Mouse (Mus musculus) CH12.LX (cell line): ENCODE results near the gene Ush2a. TPM values are rescaled to one million over a fixed set of nuclear protein-coding genes. Genes with fewer than 3 reads are reported as not detected.

Experiments
- DNase-seq: peaks from one replicate; pipeline ENCODE4 v3.0.0-alpha.2; 2013; ENCODE audit errors: extremely low read depth
- H3K27ac ChIP-seq: 2 replicates; pipeline ENCODE4 v1.5.1; 2012; ENCODE audit warnings: low read depth, mild to moderate bottlenecking, control low read depth, moderate library complexity; ENCODE audit not compliant: insufficient read depth
- H3K27me3 ChIP-seq: replicated peaks from 2 replicates; pipeline ENCODE3; 2012; ENCODE audit warnings: inconsistent platforms
- H3K36me3 ChIP-seq, 2 experiments: replicated peaks in 1 of 2; 2 replicates each; pipeline versions ENCODE3 to v1.6.1; 2012; ENCODE audit warnings: inconsistent platforms in 1 of 2, low read length in 1 of 2, mild to moderate bottlenecking in 1 of 2, mixed read lengths in 1 of 2, moderate library complexity in 1 of 2; ENCODE audit not compliant: control insufficient read depth in 1 of 2, insufficient read depth in 1 of 2
- H3K4me1 ChIP-seq, 2 experiments: 2 replicates each; pipeline ENCODE4 v1.6.1; 2012; ENCODE audit warnings: inconsistent platforms in 1 of 2, moderate library complexity in 1 of 2; ENCODE audit not compliant: insufficient read depth in 2 of 2, control insufficient read depth in 1 of 2
- H3K4me2 ChIP-seq: 2 replicates; pipeline ENCODE4 v1.6.1; 2012; ENCODE audit warnings: low read depth, mild to moderate bottlenecking, control low read depth; ENCODE audit not compliant: poor library complexity, insufficient read depth, severe bottlenecking
- H3K4me3 ChIP-seq, 3 experiments: fragments of 150-350 bp in 1 of 3; sonication (generic) in 1 of 3; replicated peaks in 1 of 3; 2 replicates each; pipeline versions ENCODE3 to v1.5.1; 2011 to 2012; ENCODE audit warnings: low read depth in 2 of 3, low read length in 2 of 3, mild to moderate bottlenecking in 2 of 3, moderate library complexity in 2 of 3, control low read depth in 1 of 3, improper control_type of control experiment in 1 of 3, inconsistent platforms in 1 of 3, mixed read lengths in 1 of 3; ENCODE audit not compliant: poor library complexity in 1 of 3
- H3K79me2 ChIP-seq: replicated peaks from 2 replicates; pipeline ENCODE4 v1.6.1; 2012; ENCODE audit warnings: mild to moderate bottlenecking, moderate library complexity; ENCODE audit not compliant: control insufficient read depth, poor library complexity, insufficient read depth, severe bottlenecking; ENCODE audit errors: extremely low read depth
- H3K9ac ChIP-seq: 2 replicates; pipeline ENCODE4 v1.6.1; 2012; ENCODE audit warnings: low read depth, mild to moderate bottlenecking, control low read depth, moderate library complexity; ENCODE audit not compliant: insufficient read depth
- H3K9me3 ChIP-seq: replicated peaks from 2 replicates; pipeline ENCODE3; 2012; ENCODE audit warnings: low read length, inconsistent platforms, mixed read lengths
- CHD2 ChIP-seq: IDR thresholded peaks from 2 replicates; pipeline ENCODE4 v1.6.1; 2011; ENCODE audit warnings: low read length, improper control_type of control experiment
- CTCF ChIP-seq, 2 experiments: IDR thresholded peaks in 1 of 2; conservative IDR thresholded peaks in 1 of 2; 2 replicates each; pipeline ENCODE4 v1.5.1; 2011 to 2012; ENCODE audit warnings: low read depth in 2 of 2, low read length in 2 of 2, improper control_type of control experiment in 1 of 2, inconsistent platforms in 1 of 2, mild to moderate bottlenecking in 1 of 2, moderate library complexity in 1 of 2
- EP300 ChIP-seq: IDR thresholded peaks from 2 replicates; pipeline ENCODE4 v1.6.1; 2011; ENCODE audit warnings: low read length, improper control_type of control experiment
- ETS1 ChIP-seq: conservative IDR thresholded peaks from 2 replicates; pipeline ENCODE4 v1.6.1; 2012; ENCODE audit warnings: low read depth, mild to moderate bottlenecking, inconsistent platforms, low read length, improper control_type of control experiment, moderate library complexity
- HCFC1 ChIP-seq: IDR thresholded peaks from 2 replicates; pipeline ENCODE4 v1.6.1; 2012; ENCODE audit warnings: low read depth, mild to moderate bottlenecking, inconsistent platforms, low read length, improper control_type of control experiment
- IRF4 ChIP-seq: IDR thresholded peaks from 2 replicates; pipeline ENCODE4 v1.6.1; 2014; ENCODE audit warnings: low read depth, mild to moderate bottlenecking, inconsistent platforms, low read length, improper control_type of control experiment
- KAT2A ChIP-seq: IDR thresholded peaks from 2 replicates; pipeline ENCODE4 v1.6.1; 2012; ENCODE audit warnings: low read length, improper control_type of control experiment, inconsistent platforms; ENCODE audit not compliant: insufficient replicate concordance
- MAX ChIP-seq: IDR thresholded peaks from 2 replicates; pipeline ENCODE4 v1.6.1; 2011; ENCODE audit warnings: low read length, improper control_type of control experiment
- MXI1 ChIP-seq: IDR thresholded peaks from 2 replicates; pipeline ENCODE4 v1.6.1; 2011; ENCODE audit warnings: mild to moderate bottlenecking, low read depth, low read length, improper control_type of control experiment
- MYC ChIP-seq: IDR thresholded peaks from 2 replicates; pipeline ENCODE4 v1.6.1; 2011; ENCODE audit warnings: low read depth, mild to moderate bottlenecking, improper control_type of control experiment, low read length
- NELFE ChIP-seq: IDR thresholded peaks from 2 replicates; pipeline ENCODE4 v1.6.1; 2011; ENCODE audit warnings: low read depth, low read length, improper control_type of control experiment
- NRF1 ChIP-seq: IDR thresholded peaks from 2 replicates; pipeline ENCODE4 v1.6.1; 2014; ENCODE audit warnings: low read depth, mild to moderate bottlenecking, inconsistent platforms, low read length, improper control_type of control experiment, moderate library complexity
- POLR2A ChIP-seq: IDR thresholded peaks from 2 replicates; pipeline ENCODE4 v1.6.1; 2011; ENCODE audit warnings: low read depth, mild to moderate bottlenecking, improper control_type of control experiment, low read length
- USF2 ChIP-seq: conservative IDR thresholded peaks from 2 replicates; pipeline ENCODE4 v1.6.1; 2011; ENCODE audit warnings: low read depth, low read length, improper control_type of control experiment
- ZC3H11A ChIP-seq: IDR thresholded peaks from 2 replicates; pipeline ENCODE4 v1.6.1; 2012; ENCODE audit warnings: low read depth, mild to moderate bottlenecking, inconsistent platforms, low read length, improper control_type of control experiment
- dilution Hi-C: fragments of 300-500 bp; cut with MboI; formaldehyde crosslinking; loops from 2 replicates; pipeline ENCODE4 v1.14.3; 2020; ENCODE audit warnings: low sequenced_read_pairs; ENCODE audit not compliant: extremely low pct_unique_long_range_greater_than_20kb, extremely low pct_ligation_motif_present
- in situ Hi-C: fragments of 300-500 bp; cut with MboI; formaldehyde crosslinking; loops from 3 replicates; pipeline ENCODE4 v1.14.3; 2019; ENCODE audit warnings: low sequenced_read_pairs, low pct_ligation_motif_present, low pct_unique_long_range_greater_than_20kb, mixed read lengths
- polyA plus RNA-seq: library from polyadenylated mRNA; unstranded; fragments of >175 nt; gene quantifications from 2 replicates; pipeline ENCODE4 v1.2.1, GENCODE M21; 2012; ENCODE audit warnings: low read depth; ENCODE audit not compliant: insufficient read length
- total RNA-seq, 2 experiments: library from RNA; depleted of rRNA; stranded (reverse); fragments of 300-350 nt in 1 of 2; fragments of >200 nt in 1 of 2; gene quantifications; 2 replicates each; pipeline ENCODE4 v1.2.3; 2012 to 2014

Gene Ush2a
- total and polyA plus RNA-seq, 3 experiments, result not detected

DNA sequence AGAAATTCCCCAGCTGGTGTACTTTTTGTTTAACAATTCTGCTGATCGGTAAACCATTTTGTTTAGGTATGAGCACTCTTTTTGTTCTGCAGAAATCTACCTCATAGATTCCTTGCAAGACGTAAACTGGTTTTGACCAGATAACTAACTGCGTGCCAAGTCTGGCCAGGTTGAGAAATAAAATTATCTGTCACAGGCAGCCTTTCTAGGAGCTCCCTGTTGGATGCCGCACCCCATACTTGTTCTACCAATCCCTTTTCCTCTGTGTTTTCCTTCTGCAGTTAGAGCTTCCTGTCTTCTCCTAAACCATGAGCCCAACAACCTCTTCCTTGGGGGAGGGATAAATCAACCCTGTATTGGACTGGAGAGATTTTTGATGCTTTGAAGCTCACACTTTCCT, 145.4 kb downstream of the Ush2a start:
- Histone ChIP-seq H3K27me3 (no peaks in the 10 kb centered on the region), H3K9me3 (peaks cover 59% of the 10 kb centered on the region), H3K4me1 (no peaks in the 10 kb centered on the region), H3K27ac (no peak overlapping the region), H3K9ac (no peak overlapping the region), H3K4me2 (no peak overlapping the region), H3K79me2 (no peaks in the 10 kb centered on the region), H3K36me3 (no peaks in the 10 kb centered on the region), H3K4me3 (no peak overlapping the region)
- in situ Hi-C loops (no loop called here), dilution Hi-C loops (no loop called here)
- TF ChIP-seq HCFC1 (no peak), NRF1 (no peak), MYC (no peak)
- DNase-seq, result no peak

DNA sequence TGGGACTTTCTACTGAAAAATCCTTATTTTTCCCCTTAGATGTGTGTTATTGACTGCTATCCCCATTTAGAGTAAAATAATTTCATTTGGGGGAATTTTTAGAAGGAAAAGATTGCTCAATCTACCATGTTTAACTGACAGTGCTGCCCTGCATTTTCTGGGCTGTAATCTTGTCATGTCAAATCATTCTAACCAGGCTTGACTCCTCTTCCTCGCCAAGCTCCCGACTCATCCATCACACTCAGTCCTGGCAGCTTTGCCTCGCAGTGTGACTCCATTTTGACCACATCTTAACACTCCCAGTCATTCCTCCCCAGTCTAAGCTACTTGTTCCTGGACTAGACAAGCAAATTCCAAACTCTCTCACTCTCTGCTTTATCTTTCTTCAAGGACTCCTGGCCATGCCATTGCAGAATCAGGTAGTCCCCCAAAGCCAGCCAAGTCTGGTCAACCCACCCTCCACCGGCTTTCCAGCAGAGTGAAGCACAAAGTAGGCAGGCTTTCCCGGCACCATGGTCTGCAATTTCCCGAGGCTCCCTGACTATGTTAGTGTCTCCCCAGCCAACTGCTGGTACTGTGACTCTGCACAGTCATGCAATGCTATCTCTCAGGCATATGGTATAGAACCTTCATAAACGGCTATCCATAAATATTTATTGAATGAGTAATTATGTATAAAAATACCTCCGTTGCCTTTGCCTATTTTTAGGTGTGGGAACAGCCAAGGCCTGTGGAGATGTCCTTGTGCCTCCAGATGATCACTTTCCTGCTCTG, 146.0 kb downstream of the Ush2a start:
- in situ Hi-C loops (no loop called here), dilution Hi-C loops (no loop called here)
- H3K4me3 ChIP-seq, result no peak overlapping the region
- H3K27ac ChIP-seq, result no peak overlapping the region
- H3K9me3 ChIP-seq, result peaks cover 60% of the 10 kb centered on the region
- no peak overlapping the region for H3K9ac ChIP-seq
- H3K79me2 ChIP-seq, result no peaks in the 10 kb centered on the region
- no peaks in the 10 kb centered on the region for H3K36me3 ChIP-seq
- no peak overlapping the region for H3K4me2 ChIP-seq
- no peak for DNase-seq
- H3K4me1 ChIP-seq, result no peaks in the 10 kb centered on the region
- TF ChIP-seq MAX, result no peak
- H3K27me3 ChIP-seq, result no peaks in the 10 kb centered on the region

DNA sequence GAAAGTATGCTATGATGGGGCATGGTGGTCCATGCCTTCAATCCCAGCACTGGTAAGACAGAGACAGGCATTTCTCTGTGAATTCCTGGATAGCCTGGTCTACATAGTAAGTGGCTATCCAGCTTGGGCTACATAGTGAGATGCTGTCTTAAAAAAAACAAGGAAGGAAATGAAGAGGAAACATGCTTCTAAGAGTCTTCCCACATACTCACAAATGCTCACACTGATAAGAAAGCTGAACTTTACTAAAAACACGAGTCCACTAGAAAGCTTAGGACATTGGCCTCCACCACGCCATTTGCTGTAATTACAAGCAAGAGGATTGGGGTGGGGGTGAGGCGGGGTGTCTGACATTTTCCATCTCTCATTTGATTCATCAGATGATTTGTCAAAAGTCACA, 148.7 kb downstream of the Ush2a start:
- H3K27ac ChIP-seq, result no peak overlapping the region
- TF ChIP-seq POLR2A (no peak), KAT2A (no peak), NELFE (no peak), ZC3H11A (no peak), MXI1 (no peak), CHD2 (no peak), IRF4 (no peak), ETS1 (no peak), NRF1 (no peak), EP300 (no peak), USF2 (no peak), MAX (no peak), CTCF (conservative IDR thresholded peaks at IDR 0.05 in 1 of 2, IDR thresholded peaks at IDR 0.05 in 1 of 2; ENCODE audit: low read depth in 2 of 2, low read length in 2 of 2) (no peak)

More for the DNA sequence above, 148.7 kb downstream of the Ush2a start:
- Histone ChIP-seq H3K9ac (no peak overlapping the region), H3K4me1 (no peaks in the 10 kb centered on the region), H3K27me3 (no peaks in the 10 kb centered on the region), H3K4me2 (no peak overlapping the region), H3K36me3 (no peaks in the 10 kb centered on the region), H3K9me3 (peaks cover 73% of the 10 kb centered on the region), H3K79me2 (no peaks in the 10 kb centered on the region), H3K4me3 (no peak overlapping the region)
- DNase-seq, result no peak
- dilution Hi-C loops, result no loop called here
- in situ Hi-C loops, result no loop called here
